Mouse (Mus musculus): Measurements from ENCODE around the gene Farp1. TPM values are rescaled to one million over a fixed set of nuclear protein-coding genes. Genes with fewer than 3 reads are reported as not detected.

Gene Farp1
- polyA plus RNA-seq, 1 experiment, result 12.4 TPM

GRCm38 (mm10) chr14:121254869-121255268 is 219.9 kb downstream of the Farp1 start:
- 92% methylated on average over 10 of the region's 10 CpGs for WGBS
- peaks cover 6% of the 10 kb centered on the region for H3K36me3 ChIP-seq (ENCODE audit: control insufficient read depth, insufficient read depth, low read length)
- no peaks in the 10 kb centered on the region for H3K27me3 ChIP-seq (ENCODE audit: control insufficient read depth, insufficient read depth, low read length)
- H3K27ac ChIP-seq (ENCODE audit: insufficient read depth, low read depth, low read length), result no peak overlapping the region
- H3K4me1 ChIP-seq (ENCODE audit: control insufficient read depth, insufficient read depth, insufficient read length, low read length), result no peaks in the 10 kb centered on the region
- H3K4me3 ChIP-seq (ENCODE audit: low read depth, low read length), result no peak overlapping the region
- no peak for TF ChIP-seq CTCF (IDR thresholded peaks at IDR 0.05; ENCODE audit: extremely low read depth, insufficient read length, insufficient replicate concordance, low read depth, low read length)
- no peak for TF ChIP-seq POLR2A (IDR thresholded peaks at IDR 0.05; ENCODE audit: low read depth, low read length)

- H3K36me3 ChIP-seq (ENCODE audit: control insufficient read depth, insufficient read depth, low read length), result peaks cover 6% of the 10 kb centered on the region
- no peaks in the 10 kb centered on the region for H3K4me1 ChIP-seq (ENCODE audit: control insufficient read depth, insufficient read depth, insufficient read length, low read length)
- 91% methylated on average over 13 of the region's 13 CpGs for WGBS
- no peak overlapping the region for H3K4me3 ChIP-seq (ENCODE audit: low read depth, low read length)
- no peak overlapping the region for H3K27ac ChIP-seq (ENCODE audit: insufficient read depth, low read depth, low read length)
- no peaks in the 10 kb centered on the region for H3K27me3 ChIP-seq (ENCODE audit: control insufficient read depth, insufficient read depth, low read length)
- no peak for TF ChIP-seq CTCF (IDR thresholded peaks at IDR 0.05; ENCODE audit: extremely low read depth, insufficient read length, insufficient replicate concordance, low read depth, low read length)
- no peak for TF ChIP-seq POLR2A (IDR thresholded peaks at IDR 0.05; ENCODE audit: low read depth, low read length)
These were observed 220.5 kb downstream of the Farp1 start for GRCm38 (mm10) chr14:121255469-121255868.

DNA sequence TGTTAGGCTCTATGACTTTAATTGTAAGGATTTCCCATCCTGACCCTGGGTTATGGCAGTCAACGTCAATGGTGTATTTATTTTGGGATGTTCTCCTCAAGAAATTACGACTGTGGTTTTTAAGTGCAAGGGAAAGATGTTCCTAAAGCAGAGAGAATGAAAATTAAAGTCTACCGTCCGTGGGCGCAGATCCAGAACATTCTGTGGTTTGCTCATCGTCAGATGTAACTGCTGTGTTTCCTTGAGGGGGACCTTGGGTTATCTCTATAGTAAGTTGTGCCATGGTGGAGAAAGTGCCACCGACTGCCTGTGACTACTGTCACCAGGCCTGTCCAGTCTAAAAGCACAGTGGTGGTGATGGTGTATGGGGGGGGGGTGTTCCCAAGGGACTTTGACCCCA is 221.9 kb downstream of the Farp1 start:
- WGBS, result 81% methylated on average over 7 of the region's 7 CpGs
- peaks cover 3% of the 10 kb centered on the region for H3K36me3 ChIP-seq (ENCODE audit: control insufficient read depth, insufficient read depth, low read length)

GRCm38 (mm10) chr14:121259332-121259731 is 224.3 kb downstream of the Farp1 start:
- Histone ChIP-seq H3K36me3 (ENCODE audit: control insufficient read depth, insufficient read depth, low read length) (peaks cover 2% of the 10 kb centered on the region), H3K4me1 (ENCODE audit: control insufficient read depth, insufficient read depth, insufficient read length, low read length) (peaks cover 9% of the 10 kb centered on the region; the same call in 1 of the 2 replicates), H3K27me3 (ENCODE audit: control insufficient read depth, insufficient read depth, low read length) (no peaks in the 10 kb centered on the region), H3K4me3 (ENCODE audit: low read depth, low read length) (no peak overlapping the region), H3K27ac (ENCODE audit: insufficient read depth, low read depth, low read length) (no peak overlapping the region)
- 87% methylated on average over 11 of the region's 11 CpGs for WGBS
- no peak for TF ChIP-seq POLR2A (IDR thresholded peaks at IDR 0.05; ENCODE audit: low read depth, low read length)
- no peak for TF ChIP-seq CTCF (IDR thresholded peaks at IDR 0.05; ENCODE audit: extremely low read depth, insufficient read length, insufficient replicate concordance, low read depth, low read length)

More for the DNA sequence above, 221.9 kb downstream of the Farp1 start:
- no peak overlapping the region for H3K4me3 ChIP-seq (ENCODE audit: low read depth, low read length)
- H3K27ac ChIP-seq (ENCODE audit: insufficient read depth, low read depth, low read length), result no peak overlapping the region
- no peak for TF ChIP-seq POLR2A (IDR thresholded peaks at IDR 0.05; ENCODE audit: low read depth, low read length)
- TF ChIP-seq CTCF (IDR thresholded peaks at IDR 0.05; ENCODE audit: extremely low read depth, insufficient read length, insufficient replicate concordance, low read depth, low read length), result no peak
- no peaks in the 10 kb centered on the region for H3K27me3 ChIP-seq (ENCODE audit: control insufficient read depth, insufficient read depth, low read length)
- 0 out of 2 replicates have a peak, but pooled peaks cover 1% of the 10 kb centered on the region for H3K4me1 ChIP-seq (ENCODE audit: control insufficient read depth, insufficient read depth, insufficient read length, low read length)

DNA sequence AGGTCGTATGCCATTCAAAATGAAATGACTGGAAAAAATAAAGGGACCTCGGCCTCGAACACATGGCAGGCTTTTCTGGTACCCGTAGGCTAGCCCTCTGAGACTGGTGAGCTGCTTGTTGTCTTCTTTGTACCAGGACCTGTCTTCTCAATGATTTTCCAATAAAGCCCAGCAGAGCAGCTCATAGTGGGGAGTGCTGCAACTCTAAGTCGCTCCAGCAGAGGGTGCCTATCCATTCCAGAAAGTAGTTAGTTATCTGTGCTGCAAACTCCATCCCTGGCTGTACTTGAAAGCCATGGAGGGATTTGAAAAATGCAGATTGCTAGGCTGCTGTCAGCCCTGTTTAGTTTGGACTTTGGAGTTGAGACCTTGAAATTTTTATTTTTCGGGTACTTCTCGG is 224.8 kb downstream of the Farp1 start:
- Histone ChIP-seq H3K36me3 (ENCODE audit: control insufficient read depth, insufficient read depth, low read length) (peaks cover 2% of the 10 kb centered on the region), H3K4me1 (ENCODE audit: control insufficient read depth, insufficient read depth, insufficient read length, low read length) (peaks cover 12% of the 10 kb centered on the region; the same call in 1 of the 2 replicates), H3K27me3 (ENCODE audit: control insufficient read depth, insufficient read depth, low read length) (no peaks in the 10 kb centered on the region), H3K27ac (ENCODE audit: insufficient read depth, low read depth, low read length) (no peak overlapping the region), H3K4me3 (ENCODE audit: low read depth, low read length) (no peak overlapping the region)
- TF ChIP-seq CTCF (IDR thresholded peaks at IDR 0.05; ENCODE audit: extremely low read depth, insufficient read length, insufficient replicate concordance, low read depth, low read length), result peak; percentile 62; the same call in 1 of the 2 replicates
- no peak for TF ChIP-seq POLR2A (IDR thresholded peaks at IDR 0.05; ENCODE audit: low read depth, low read length)
- WGBS, result 63% methylated on average over 7 of the region's 7 CpGs

DNA sequence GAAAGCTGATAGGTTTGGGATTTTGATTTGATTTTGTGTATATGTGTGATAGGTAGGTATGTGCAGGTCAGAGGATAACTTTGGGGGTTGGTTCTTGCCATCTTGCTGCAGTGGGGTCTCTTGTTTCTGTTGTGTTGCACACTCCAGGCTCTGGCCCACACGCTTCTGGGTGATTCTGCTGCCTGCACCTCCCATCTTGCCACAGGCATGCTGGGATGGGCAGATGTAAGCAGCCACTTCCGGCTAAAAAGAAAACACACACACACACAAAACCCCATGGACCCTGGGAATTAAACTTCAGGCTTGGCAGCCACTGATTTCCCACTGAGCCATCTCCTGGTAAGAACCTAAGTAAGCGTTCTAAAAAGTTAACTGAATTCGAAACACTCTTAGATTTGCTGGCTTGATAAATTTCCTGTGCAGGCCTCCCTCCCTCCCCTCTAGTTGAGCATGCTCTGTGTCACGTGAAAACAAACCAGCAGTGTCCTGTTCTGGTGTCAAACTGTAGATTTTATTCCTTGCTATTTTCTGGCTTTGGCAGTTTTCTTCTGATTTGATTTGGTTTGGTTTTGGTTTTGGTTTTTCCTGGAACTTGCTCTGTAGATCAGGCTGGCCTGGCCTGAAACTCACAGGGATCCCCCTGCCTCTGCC is 226.4 kb downstream of the Farp1 start:
- Histone ChIP-seq H3K4me3 (ENCODE audit: low read depth, low read length) (no peak overlapping the region), H3K4me1 (ENCODE audit: control insufficient read depth, insufficient read depth, insufficient read length, low read length) (peaks cover 12% of the 10 kb centered on the region; the same call in 1 of the 2 replicates), H3K27ac (ENCODE audit: insufficient read depth, low read depth, low read length) (peak overlapping the region; percentile 33; the same call in 1 of the 2 replicates), H3K36me3 (ENCODE audit: control insufficient read depth, insufficient read depth, low read length) (peaks cover 2% of the 10 kb centered on the region; the same call in 1 of the 2 replicates), H3K27me3 (ENCODE audit: control insufficient read depth, insufficient read depth, low read length) (no peaks in the 10 kb centered on the region)
- TF ChIP-seq POLR2A (IDR thresholded peaks at IDR 0.05; ENCODE audit: low read depth, low read length) (no peak), CTCF (IDR thresholded peaks at IDR 0.05; ENCODE audit: extremely low read depth, insufficient read length, insufficient replicate concordance, low read depth, low read length) (no peak)
- WGBS, result 73% methylated on average over 5 of the region's 5 CpGs

DNA sequence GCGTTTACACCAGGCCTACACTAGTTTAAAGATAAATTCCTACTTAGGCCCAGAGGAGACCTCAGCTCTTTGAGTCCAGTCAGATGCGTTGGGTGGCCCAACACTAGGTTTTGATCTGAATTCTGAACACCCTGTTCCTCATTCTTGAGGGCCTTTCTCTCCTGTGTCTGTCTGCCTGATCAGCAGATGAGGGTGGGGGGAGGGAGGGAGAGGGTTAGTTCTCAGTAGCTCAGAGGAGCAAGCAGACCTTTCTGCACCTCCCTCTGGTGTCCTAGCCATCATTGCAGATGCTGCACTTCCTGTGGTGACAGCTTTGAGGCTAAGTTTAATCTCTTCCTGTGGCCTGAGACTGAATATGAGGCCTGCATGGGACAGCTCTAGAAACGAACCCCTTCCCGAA is 227.6 kb downstream of the Farp1 start:
- H3K4me3 ChIP-seq (ENCODE audit: low read depth, low read length), result no peak overlapping the region
- WGBS, result 81% methylated on average over 4 of the region's 4 CpGs
- no peak for TF ChIP-seq CTCF (IDR thresholded peaks at IDR 0.05; ENCODE audit: extremely low read depth, insufficient read length, insufficient replicate concordance, low read depth, low read length)
- no peak for TF ChIP-seq POLR2A (IDR thresholded peaks at IDR 0.05; ENCODE audit: low read depth, low read length)
- H3K27ac ChIP-seq (ENCODE audit: insufficient read depth, low read depth, low read length), result no peak overlapping the region
- H3K27me3 ChIP-seq (ENCODE audit: control insufficient read depth, insufficient read depth, low read length), result no peaks in the 10 kb centered on the region
- no peaks in the 10 kb centered on the region; the same call in 1 of the 2 replicates for H3K36me3 ChIP-seq (ENCODE audit: control insufficient read depth, insufficient read depth, low read length)
- H3K4me1 ChIP-seq (ENCODE audit: control insufficient read depth, insufficient read depth, insufficient read length, low read length), result peaks cover 12% of the 10 kb centered on the region; the same call in 1 of the 2 replicates
